Mouse (Mus musculus) bone marrow macrophage, adult 2 months (primary cell): ENCODE results near the gene Psmd3. TPM values are rescaled to one million over a fixed set of nuclear protein-coding genes. Genes with fewer than 3 reads are reported as not detected.
"Not testable (repeated sequence)": the region's sequence is repeated elsewhere in the genome, so short reads cannot be mapped to it uniquely, and the experiment has no call there.

Experiments used
- H3K27ac ChIP-seq: 2 replicates; pipeline ENCODE4 v1.5.1; 2012; ENCODE audit warnings: low read depth, low read length; ENCODE audit not compliant: insufficient read depth
- H3K4me1 ChIP-seq: 2 replicates; pipeline ENCODE4 v1.6.1; 2012; ENCODE audit warnings: low read length; ENCODE audit not compliant: control insufficient read depth, insufficient read depth
- H3K4me3 ChIP-seq: 2 replicates; pipeline ENCODE4 v1.5.1; 2012; ENCODE audit warnings: mild to moderate bottlenecking, low read length, moderate library complexity; ENCODE audit not compliant: insufficient read depth
- CTCF ChIP-seq: IDR thresholded peaks from 2 replicates; pipeline ENCODE4 v1.5.1; 2012; ENCODE audit warnings: low read depth, mild to moderate bottlenecking, low read length, moderate library complexity
- POLR2A ChIP-seq: IDR thresholded peaks from 2 replicates; pipeline ENCODE4 v1.6.1; 2012; ENCODE audit warnings: mild to moderate bottlenecking, low read depth, low read length, borderline replicate concordance
- polyA plus RNA-seq: library from polyadenylated mRNA; stranded (reverse); fragments of >200 nt; gene quantifications from 2 replicates; pipeline ENCODE4 v1.2.4, GENCODE M21; 2012; ENCODE audit not compliant: missing spikeins, insufficient read depth, insufficient read length

Gene Psmd3
- polyA plus RNA-seq, 1 experiment, result 53.7 TPM

GRCm38 (mm10) chr11:98734020-98734419, 51.7 kb downstream of the Psmd3 start:
- TF ChIP-seq CTCF (peak; percentile 23; the same call in 1 of the 2 replicates), POLR2A (no peak)
- Histone ChIP-seq H3K4me3 (no peak overlapping the region), H3K27ac (no peak overlapping the region), H3K4me1 (no peaks in the 10 kb centered on the region)

- H3K4me1 ChIP-seq, result peaks cover 3% of the 10 kb centered on the region
- no peak overlapping the region for H3K4me3 ChIP-seq
- no peak for TF ChIP-seq POLR2A
- no peak for TF ChIP-seq CTCF
- H3K27ac ChIP-seq, result no peak overlapping the region
Measured at GRCm38 (mm10) chr11:98735111-98735510, 52.8 kb downstream of the Psmd3 start.

- no peak for TF ChIP-seq POLR2A
- no peak for TF ChIP-seq CTCF
- H3K4me1 ChIP-seq, result peaks cover 6% of the 10 kb centered on the region
- no peak overlapping the region for H3K4me3 ChIP-seq
- no peak overlapping the region for H3K27ac ChIP-seq
Measured at GRCm38 (mm10) chr11:98736176-98736575, 53.8 kb downstream of the Psmd3 start.

GRCm38 (mm10) chr11:98737220-98737619, 54.9 kb downstream of the Psmd3 start:
- not testable (repeated sequence) for H3K4me3 ChIP-seq, H3K4me1 ChIP-seq, H3K27ac ChIP-seq

- TF ChIP-seq CTCF, result no peak
- TF ChIP-seq POLR2A, result no peak
- H3K27ac ChIP-seq, result no peak overlapping the region
- peaks cover 11% of the 10 kb centered on the region for H3K4me1 ChIP-seq
- no peak overlapping the region for H3K4me3 ChIP-seq
Measured at GRCm38 (mm10) chr11:98738428-98738911, 56.1 kb downstream of the Psmd3 start.

- no peak overlapping the region for H3K4me3 ChIP-seq
- H3K4me1 ChIP-seq, result peaks cover 15% of the 10 kb centered on the region
- TF ChIP-seq CTCF, result no peak
- TF ChIP-seq POLR2A, result no peak
- no peak overlapping the region for H3K27ac ChIP-seq
Measured at GRCm38 (mm10) chr11:98738925-98739324, 56.6 kb downstream of the Psmd3 start.

GRCm38 (mm10) chr11:98740026-98740392, 57.7 kb downstream of the Psmd3 start:
- H3K27ac ChIP-seq, result no peak overlapping the region
- TF ChIP-seq POLR2A (no peak), CTCF (no peak)
- peaks cover 17% of the 10 kb centered on the region for H3K4me1 ChIP-seq
- H3K4me3 ChIP-seq, result peak overlapping the region; percentile 56

GRCm38 (mm10) chr11:98740393-98741050, 58.2 kb downstream of the Psmd3 start, which contains the start of gene Thra:
Gene Thra (plus strand): TSS chr11:98740638.
- Histone ChIP-seq H3K27ac (no peak within 1 kb of the TSS), H3K4me1 (peaks cover 17% of the 10 kb centered on the region), H3K4me3 (peak within 1 kb of the TSS; percentile 56)
- TF ChIP-seq POLR2A, result no peak
- TF ChIP-seq CTCF, result no peak

- peaks cover 19% of the 10 kb centered on the region for H3K4me1 ChIP-seq
Measured at GRCm38 (mm10) chr11:98741051-98741620, 58.8 kb downstream of the Psmd3 start.

GRCm38 (mm10) chr11:98741622-98742396, 59.5 kb downstream of the Psmd3 start:
- peak overlapping the region; percentile 53 for H3K27ac ChIP-seq
- H3K4me3 ChIP-seq, result peak overlapping the region; percentile 85
- H3K4me1 ChIP-seq, result peaks cover 25% of the 10 kb centered on the region
- TF ChIP-seq CTCF (no peak), POLR2A (no peak)

More at GRCm38 (mm10) chr11:98741051-98741620, 58.8 kb downstream of the Psmd3 start:
- no peak overlapping the region for H3K27ac ChIP-seq
- no peak for TF ChIP-seq POLR2A
- no peak for TF ChIP-seq CTCF
- peak overlapping the region; percentile 56 for H3K4me3 ChIP-seq
